Mouse (Mus musculus) spleen, adult 2 months (tissue): Measurements from ENCODE around the gene Tgfbr3. TPM values are rescaled to one million over a fixed set of nuclear protein-coding genes. Genes with fewer than 3 reads are reported as not detected.
A peak's percentile ranks its signal among the peaks of the same experiment; 100 is the strongest.

Experiments
- DNase-seq, 2 experiments: peaks; one replicate each; pipeline versions ENCODE4 v3.0.0 to v3.0.0-alpha.2; 2012 to 2021; ENCODE audit warnings: low spot score in 2 of 2, low read depth in 1 of 2
- H3K27ac ChIP-seq: fragments of 200-500 bp; 2 replicates; pipeline ENCODE4 v1.5.1; 2012; ENCODE audit warnings: low read length, inconsistent platforms; ENCODE audit not compliant: insufficient read depth
- H3K27me3 ChIP-seq: fragments of 200-500 bp; 2 replicates; pipeline ENCODE4 v1.6.1; 2012; ENCODE audit warnings: mild to moderate bottlenecking, moderate library complexity, low read length, inconsistent platforms; ENCODE audit not compliant: control insufficient read depth, insufficient read depth
- H3K36me3 ChIP-seq: fragments of 200-500 bp; 2 replicates; pipeline ENCODE4 v1.6.1; 2012; ENCODE audit warnings: mild to moderate bottlenecking, low read length, inconsistent platforms; ENCODE audit not compliant: control insufficient read depth, insufficient read depth
- H3K4me1 ChIP-seq: fragments of 200-500 bp; 2 replicates; pipeline ENCODE4 v1.6.1; 2011; ENCODE audit warnings: inconsistent platforms; ENCODE audit not compliant: control insufficient read depth, insufficient read depth, insufficient read length
- H3K4me3 ChIP-seq: fragments of 200-500 bp; 2 replicates; pipeline ENCODE4 v1.5.1; 2011; ENCODE audit warnings: mild to moderate bottlenecking, inconsistent platforms; ENCODE audit not compliant: insufficient read depth, insufficient read length; ENCODE audit errors: extremely low read depth
- CTCF ChIP-seq: fragments of 200-500 bp; IDR thresholded peaks from 2 replicates; pipeline ENCODE4 v1.5.1; 2011; ENCODE audit warnings: mild to moderate bottlenecking, inconsistent platforms; ENCODE audit not compliant: insufficient read depth, insufficient read length, insufficient replicate concordance; ENCODE audit errors: extremely low read depth
- POLR2A ChIP-seq: fragments of 200-500 bp; IDR thresholded peaks from 2 replicates; pipeline ENCODE4 v1.6.1; 2011; ENCODE audit warnings: low read depth, low read length, inconsistent platforms
- WGBS: fragments of 180-500 bp; shearing (Covaris S2); methylation state at CpG from one replicate; pipeline ENCODE4 v1.1.7; 2018; 5-methylcytosine and 5-hydroxymethylcytosine counted together
- polyA plus RNA-seq: library from polyadenylated mRNA; depleted of rRNA; stranded (reverse); fragments of >200 nt; gene quantifications from 2 replicates; pipeline ENCODE4 v1.2.3, GENCODE M21; 2012

The Tgfbr3 gene
- polyA plus RNA-seq, 1 experiment: 20.5 TPM

DNA sequence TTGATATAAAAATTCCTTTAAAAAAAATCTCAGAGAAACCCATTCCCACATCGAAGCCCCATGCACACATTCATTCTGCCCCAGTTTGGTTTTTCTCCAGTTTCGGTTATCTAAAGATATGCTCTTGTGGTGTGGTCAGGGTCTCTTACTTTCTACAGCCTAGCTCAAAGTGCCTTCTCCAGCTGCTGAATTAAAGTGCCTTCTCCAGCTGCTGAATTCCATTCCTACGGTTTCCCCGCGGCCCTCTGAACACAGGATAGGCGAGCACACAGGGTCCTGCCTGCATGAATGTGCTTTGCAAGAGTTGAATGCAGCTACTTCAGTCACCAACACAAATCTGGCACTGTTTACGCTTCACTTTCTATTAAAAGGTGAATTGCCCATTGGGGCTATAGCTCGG is 557 bp upstream of the Tgfbr3 start:
- Histone ChIP-seq H3K4me3 (no peak overlapping the region), H3K36me3 (no peaks in the 10 kb centered on the region), H3K27ac (no peak overlapping the region), H3K27me3 (peaks cover 7% of the 10 kb centered on the region), H3K4me1 (peaks cover 4% of the 10 kb centered on the region; the same call in 1 of the 2 replicates)
- DNase-seq: no peak
- WGBS: 81% methylated on average over 8 of the region's 8 CpGs
- TF ChIP-seq CTCF (no peak), POLR2A (no peak)

DNA sequence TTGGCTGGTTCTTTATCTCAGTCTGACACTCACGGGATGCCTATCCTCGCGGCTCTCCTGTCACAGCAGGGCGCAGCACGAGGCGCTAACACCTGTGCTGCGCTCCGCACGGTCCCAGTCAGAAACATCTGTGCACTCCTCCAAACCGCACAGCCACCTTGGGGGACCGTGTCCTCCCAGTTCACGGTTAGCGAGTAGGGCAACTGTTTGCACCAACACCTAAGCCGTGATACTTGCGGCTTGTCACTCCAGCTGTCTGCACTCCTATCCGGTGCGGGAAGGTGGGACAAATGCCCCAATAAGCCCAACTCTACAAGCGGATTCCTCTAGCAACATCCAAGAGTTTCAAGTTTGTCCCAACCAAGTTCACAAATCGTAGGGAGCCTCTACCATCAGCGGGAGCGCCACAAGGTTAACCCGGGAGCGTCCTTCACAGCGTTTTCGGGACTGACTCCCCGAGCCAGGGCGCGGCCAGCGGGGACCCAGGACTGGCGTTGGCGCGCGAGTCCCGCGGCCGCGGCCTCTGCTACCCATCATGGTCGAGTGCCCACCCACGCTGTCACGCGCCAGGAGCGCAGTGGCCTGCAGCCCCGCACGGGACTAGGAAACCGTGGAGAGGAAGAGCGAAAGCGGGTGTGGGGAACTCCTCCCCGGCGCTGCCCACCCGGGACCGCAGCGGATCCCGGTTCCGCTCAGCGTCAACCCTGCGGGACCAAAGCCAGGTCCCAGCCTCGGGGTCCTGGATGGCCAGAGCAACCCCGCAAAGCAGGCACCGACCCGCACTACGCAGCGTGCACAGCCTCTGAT is 799 bp downstream of the Tgfbr3 start:
- H3K27ac ChIP-seq: peak overlapping the region; percentile 77
- no peaks in the 10 kb centered on the region for H3K36me3 ChIP-seq
- WGBS: 1% methylated on average over 62 of the region's 62 CpGs
- H3K4me1 ChIP-seq: peaks cover 4% of the 10 kb centered on the region; the same call in 1 of the 2 replicates
- no peak for TF ChIP-seq POLR2A
- no peak for TF ChIP-seq CTCF
- DNase-seq: peak in 1 of 2 experiments; percentile 11
- peaks cover 7% of the 10 kb centered on the region for H3K27me3 ChIP-seq
- H3K4me3 ChIP-seq: peak overlapping the region; percentile 70

DNA sequence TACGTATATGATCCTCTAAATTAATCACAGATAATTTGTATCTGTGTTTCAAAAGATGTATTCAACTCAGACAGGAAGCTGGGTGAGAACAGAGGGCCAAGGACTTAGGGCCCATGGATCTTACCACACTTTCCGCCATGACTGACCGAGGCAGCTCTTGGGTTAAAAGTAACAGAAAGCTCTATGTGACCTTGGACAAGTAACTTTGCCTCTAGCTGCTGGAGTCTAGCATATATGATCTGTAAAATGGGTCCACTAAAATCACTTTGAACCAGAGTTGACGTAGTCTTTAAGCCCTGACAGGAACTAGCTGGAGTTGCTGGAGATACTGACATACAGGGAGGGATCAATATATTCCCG is 1.5 kb downstream of the Tgfbr3 start:
- 71% methylated on average over 5 of the region's 5 CpGs for WGBS
- DNase-seq: no peak
- H3K36me3 ChIP-seq: no peaks in the 10 kb centered on the region
- H3K4me3 ChIP-seq: peak overlapping the region; percentile 70; the same call in 1 of the 2 replicates
- H3K27me3 ChIP-seq: peaks cover 7% of the 10 kb centered on the region
- H3K27ac ChIP-seq: peak overlapping the region; percentile 28; the same call in 1 of the 2 replicates
- H3K4me1 ChIP-seq: peaks cover 4% of the 10 kb centered on the region
- no peak for TF ChIP-seq POLR2A
- no peak for TF ChIP-seq CTCF

DNA sequence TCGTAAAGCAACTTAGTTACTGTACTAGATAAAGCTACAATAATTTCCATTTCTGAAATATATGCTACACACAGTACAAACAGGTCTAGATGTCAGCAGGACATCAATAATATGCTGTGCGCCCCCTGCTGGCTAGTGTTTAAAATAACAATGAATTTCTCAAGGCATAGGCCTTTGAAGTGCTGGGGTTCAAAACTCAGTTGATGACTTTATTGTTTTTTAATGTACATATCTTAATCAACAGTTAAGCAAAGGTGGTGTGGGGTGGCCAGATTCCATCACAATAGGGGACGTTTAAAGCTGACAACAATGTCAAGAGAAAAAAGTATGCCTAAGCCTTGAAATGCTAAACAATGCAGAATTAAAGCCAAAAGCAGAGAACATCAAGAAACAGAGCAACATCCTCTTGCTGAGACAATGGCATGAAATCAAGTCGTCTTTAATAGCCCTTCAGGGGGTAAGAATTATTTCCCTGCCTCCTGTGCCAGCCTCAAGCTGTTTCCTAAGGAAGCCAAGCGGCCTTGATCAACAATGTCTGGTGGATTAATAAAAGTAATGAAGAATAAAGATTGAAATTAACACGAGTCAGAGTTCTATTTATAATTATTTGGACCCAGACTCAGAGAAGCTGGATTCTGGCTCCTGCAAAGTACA is 2.0 kb downstream of the Tgfbr3 start:
- WGBS: 32% methylated on average over 6 of the region's 6 CpGs
- Histone ChIP-seq H3K27me3 (peaks cover 7% of the 10 kb centered on the region), H3K36me3 (no peaks in the 10 kb centered on the region), H3K4me3 (peak overlapping the region; percentile 31; the same call in 1 of the 2 replicates), H3K27ac (0 out of 2 replicates have a peak overlapping the region, but pooled peaks have one; percentile 28), H3K4me1 (peaks cover 4% of the 10 kb centered on the region)
- TF ChIP-seq CTCF (peak; percentile 15; the same call in 1 of the 2 replicates), POLR2A (no peak)
- DNase-seq: peak; percentile 48 to 68

DNA sequence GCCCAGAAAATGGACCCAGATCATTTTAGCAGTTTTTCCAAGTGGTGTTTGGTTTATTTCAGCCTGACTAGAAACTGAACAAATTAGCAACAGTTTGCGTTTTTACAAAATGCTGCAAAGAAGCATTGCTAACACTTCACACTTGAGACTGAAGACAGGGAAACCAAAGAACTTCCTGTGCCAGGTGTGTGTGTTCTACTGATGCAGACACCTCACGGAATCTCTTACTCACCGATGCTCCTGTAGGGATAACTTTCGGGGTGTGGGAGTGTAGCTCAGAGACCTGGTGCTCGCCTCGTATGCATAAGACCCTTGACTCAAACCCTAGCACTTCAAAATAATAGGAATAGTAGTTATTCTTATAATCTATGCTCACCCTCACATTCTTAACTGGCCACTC is 3.9 kb downstream of the Tgfbr3 start:
- no peak for DNase-seq
- Histone ChIP-seq H3K4me1 (peaks cover 4% of the 10 kb centered on the region), H3K27me3 (peaks cover 7% of the 10 kb centered on the region), H3K4me3 (no peak overlapping the region), H3K27ac (no peak overlapping the region), H3K36me3 (no peaks in the 10 kb centered on the region)
- WGBS: 59% methylated on average over 6 of the region's 6 CpGs
- TF ChIP-seq POLR2A (no peak), CTCF (no peak)

DNA sequence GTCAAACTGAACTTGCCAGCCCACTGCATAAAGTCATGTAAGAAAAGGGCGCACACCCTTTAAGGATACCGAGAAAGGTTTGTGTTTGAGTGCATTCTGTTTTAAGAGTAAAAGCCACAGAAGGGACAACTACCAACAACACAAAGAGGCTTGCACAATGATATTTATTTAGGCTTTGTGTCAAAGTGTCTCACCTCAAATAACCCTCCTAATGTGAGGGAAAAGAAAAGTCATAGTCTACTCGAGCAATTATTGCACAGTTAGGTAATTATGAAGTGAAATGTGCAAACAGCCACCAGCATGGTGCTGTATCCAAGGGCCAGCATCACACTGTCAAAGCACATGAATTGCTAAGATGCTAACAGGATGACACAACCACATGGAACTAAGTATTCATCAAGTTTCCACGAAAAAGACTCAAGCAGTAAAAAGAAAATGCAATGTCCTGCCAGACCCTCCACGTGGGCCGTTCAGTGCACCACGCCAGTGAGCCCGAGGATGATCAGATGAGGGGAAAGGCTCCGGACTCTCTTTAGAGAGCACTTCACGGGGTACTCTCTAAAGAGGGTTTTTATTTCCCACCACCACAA is 5.4 kb downstream of the Tgfbr3 start:
- H3K4me1 ChIP-seq: peaks cover 3% of the 10 kb centered on the region
- H3K27me3 ChIP-seq: peaks cover 3% of the 10 kb centered on the region
- no peak for DNase-seq
- TF ChIP-seq CTCF (no peak), POLR2A (no peak)
- H3K27ac ChIP-seq: no peak overlapping the region
- 76% methylated on average over 10 of the region's 10 CpGs for WGBS
- H3K4me3 ChIP-seq: no peak overlapping the region
- no peaks in the 10 kb centered on the region for H3K36me3 ChIP-seq
